Mouse (Mus musculus): Measurements from ENCODE around the gene Ptprn2.

The Ptprn2 gene

DNA sequence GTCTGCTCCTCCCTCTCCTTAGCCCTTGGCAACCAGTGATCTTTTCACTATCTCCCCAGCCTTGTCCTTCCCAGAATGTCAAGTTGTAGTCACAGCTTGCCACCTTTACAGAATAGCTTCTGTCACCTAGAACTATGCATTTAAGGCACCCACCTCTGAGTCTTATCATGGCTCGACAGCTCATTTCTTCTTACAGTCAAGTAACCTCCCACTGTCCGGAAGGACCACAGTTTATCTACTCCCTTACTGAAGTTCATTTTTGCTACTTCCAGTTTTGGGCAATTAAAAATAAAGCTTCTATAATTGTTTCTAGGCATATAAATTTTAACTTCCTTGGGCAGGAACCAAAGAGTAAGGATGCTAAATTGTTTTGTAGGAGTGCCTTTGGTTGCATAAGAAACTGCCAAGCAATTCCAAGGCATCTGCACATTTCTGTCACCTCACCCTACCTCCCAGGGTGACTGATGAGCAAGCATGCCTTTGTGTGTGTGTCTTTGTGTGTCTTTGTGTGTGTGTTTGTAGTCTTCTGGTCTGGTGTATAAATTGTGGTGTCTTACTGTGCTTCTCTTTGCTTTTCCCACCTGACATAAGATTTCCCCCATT, 516.1 kb downstream of the Ptprn2 start:
- no peak for DNase-seq (ENCODE audit: low read depth)

DNA sequence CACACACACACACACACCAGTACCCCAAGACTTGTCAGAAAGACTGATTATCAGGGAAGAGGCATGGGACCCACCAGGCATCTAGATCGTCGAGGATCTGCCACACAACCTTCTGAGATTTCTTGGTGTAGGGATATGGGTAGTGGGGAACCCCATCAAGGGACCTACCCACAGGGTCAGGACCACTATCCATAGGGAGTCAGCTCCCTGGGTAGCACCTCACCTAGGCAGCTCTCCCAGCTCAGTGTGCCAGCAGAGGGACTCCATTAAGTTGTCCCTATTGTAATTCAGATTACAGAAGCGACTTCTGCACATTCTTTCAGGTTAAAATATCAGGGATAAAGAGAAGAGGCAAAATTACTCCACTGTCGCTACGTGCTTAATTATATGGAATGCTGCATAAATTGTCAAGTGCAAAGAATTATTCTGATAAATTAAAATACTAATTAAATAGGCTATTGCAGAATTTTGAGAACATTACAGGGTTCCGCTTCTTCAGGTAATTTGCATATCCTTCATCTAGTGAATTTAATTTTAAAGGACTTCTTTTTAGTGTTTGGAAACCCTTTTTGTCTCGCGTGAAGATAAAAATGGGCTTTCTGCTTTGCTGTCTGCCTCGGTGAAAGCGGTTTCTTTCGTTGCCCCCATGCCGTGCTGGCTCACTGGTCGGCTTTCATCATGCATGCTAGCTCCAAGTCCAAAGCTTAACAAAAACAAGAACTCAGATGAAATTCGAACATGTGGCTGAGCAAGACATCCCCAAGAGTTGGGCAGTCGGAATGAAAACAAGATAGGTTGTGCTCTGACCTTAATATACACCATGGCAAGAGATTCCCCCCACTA, 531.5 kb downstream of the Ptprn2 start:
- DNase-seq (ENCODE audit: low read depth) = no peak

DNA sequence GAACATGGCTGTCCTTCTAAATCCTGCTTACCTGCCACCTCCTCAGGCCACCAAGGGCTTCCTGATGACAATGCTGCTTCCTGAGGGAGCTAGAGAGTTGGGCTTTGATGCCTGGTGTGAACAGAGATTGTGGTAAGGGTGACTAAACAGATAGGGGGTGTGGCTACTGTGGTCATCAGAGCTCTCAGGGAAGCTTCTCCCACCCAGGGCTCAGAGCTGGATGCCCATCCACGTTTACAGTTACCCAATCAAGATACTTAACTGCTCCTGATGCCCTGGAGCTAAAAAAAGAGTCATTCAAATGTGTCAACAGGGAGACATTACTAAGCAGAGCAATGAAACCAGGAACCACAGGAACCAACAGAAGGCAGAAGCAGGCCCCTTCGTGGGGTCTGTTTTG, 532.4 kb downstream of the Ptprn2 start:
- DNase-seq (ENCODE audit: low read depth) = no peak

DNA sequence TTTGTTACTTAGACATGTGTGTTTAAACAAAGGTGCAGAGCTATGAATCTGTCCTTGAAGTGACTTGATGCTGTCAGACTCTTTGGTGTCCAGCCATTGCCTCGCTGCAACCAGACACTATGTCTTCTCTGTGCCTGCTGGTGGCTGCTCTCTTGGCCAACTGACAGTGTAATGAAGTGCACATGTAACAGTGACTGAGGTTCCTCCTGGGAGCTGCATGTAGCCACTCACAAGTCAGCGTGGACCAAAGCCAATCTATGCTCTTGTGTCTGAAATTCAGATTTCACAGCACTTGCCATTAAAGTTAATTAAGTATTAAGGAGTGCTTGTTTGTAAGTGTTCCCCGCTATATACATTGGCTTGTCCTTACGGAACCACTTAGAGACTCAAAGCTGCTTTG, 537.7 kb downstream of the Ptprn2 start:
- DNase-seq (ENCODE audit: low read depth) = no peak

DNA sequence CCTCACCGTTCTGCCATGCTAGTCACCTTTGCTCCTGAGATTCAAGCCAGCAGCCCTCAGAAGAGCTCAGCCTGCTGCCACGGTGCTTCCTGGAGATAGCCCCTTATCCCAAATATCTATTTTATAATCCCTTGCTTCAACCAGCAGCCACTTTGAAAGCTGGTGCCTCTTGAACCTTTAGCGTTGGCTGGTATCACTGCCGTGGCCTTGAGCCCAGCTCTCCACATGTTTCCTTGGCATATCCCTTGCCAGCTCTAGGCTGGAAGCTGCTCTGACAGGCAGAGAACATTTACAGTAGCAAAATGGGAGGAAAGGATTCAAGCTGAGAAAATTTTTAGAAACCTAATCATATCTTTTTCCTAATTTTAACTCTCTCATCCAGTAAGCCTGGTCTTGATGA, 539.4 kb downstream of the Ptprn2 start:
- no peak for DNase-seq (ENCODE audit: low read depth)

DNA sequence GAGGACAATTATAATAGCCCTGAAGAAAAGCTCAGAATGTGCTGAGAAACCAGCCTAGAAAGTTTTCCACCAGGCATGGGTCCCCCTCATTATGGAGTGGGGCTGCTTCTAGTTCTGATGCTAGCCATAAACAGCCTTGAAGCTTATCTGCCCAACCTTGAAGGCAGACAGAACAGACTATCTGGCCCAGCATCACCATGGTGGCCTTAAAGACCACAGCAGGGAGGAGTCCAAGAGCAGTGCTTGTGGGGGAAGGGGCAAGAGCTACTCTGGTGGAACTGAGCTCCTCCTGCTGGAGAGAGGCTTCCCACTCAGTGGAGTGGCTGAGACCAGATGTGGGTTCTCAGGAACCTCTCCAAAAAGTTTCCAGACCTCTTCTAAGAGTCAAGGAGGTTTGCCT, 540.2 kb downstream of the Ptprn2 start:
- DNase-seq (ENCODE audit: low read depth) = no peak

DNA sequence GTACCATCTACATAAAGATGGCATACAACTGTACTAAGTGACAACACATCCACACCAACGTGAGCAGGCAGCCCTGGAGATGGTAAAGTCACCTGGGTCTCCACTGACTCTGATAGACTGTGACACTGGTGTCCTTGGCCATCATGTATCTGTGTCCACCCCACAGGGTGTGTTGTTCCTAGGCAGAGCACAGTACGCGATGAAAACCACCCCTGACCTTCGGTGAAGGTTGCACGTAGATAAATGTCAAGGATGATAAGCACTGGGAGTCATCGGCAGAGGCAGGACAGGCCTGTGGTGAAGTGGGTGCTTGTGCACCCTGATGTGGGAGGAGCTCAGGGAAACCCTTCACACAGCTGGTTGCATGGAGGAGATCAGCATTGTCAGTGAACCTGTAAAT, 541.8 kb downstream of the Ptprn2 start:
- no peak for DNase-seq (ENCODE audit: low read depth)

DNA sequence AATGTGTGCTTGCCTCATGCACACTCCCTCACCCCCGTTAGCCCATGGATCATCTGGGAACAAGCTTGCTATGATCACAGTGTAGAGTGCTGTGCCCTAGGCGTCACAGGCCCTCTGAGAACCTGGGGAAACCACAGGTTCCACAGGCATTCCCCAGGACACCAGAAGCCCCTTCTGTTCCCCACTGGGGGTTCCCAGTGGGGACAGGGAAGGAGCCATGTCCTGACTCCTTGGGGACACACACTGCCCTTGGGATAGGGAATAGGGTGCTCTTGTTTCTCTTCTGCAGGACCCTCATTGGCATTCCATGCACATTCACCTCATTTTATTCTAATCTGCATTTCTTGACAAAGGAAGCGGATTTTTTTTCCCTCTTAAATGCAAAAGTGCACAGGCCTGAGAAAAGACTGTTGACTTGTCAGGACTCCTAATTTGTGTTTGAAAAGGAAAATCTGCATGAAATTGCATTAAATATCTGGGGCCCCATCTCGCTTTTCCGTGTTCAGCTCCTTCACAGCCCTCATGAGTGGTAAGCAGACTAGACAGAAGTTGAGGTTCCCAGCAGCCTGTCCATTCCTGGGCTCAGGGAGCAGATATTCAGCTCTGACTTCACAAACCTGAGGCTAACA, 542.9 kb downstream of the Ptprn2 start:
- no peak for DNase-seq (ENCODE audit: low read depth)

DNA sequence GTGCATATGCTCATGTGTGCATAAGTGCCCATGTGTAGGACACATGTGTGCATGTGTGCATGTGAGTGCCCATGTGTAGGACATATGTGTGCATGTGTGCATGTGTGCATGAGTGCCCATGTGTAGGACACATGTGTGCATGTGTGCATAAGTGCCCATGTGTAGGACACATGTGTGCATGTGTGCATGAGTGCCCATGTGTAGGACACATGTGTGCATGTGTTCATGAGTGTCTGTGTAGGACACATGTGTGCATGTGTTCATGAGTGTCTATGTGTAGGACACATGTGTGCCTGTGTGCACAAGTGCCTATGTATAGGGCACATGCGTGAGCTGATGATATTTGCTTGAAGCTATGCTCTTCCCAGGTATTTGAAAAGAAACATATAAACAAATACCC, 547.7 kb downstream of the Ptprn2 start:
- no peak for DNase-seq (ENCODE audit: low read depth)

DNA sequence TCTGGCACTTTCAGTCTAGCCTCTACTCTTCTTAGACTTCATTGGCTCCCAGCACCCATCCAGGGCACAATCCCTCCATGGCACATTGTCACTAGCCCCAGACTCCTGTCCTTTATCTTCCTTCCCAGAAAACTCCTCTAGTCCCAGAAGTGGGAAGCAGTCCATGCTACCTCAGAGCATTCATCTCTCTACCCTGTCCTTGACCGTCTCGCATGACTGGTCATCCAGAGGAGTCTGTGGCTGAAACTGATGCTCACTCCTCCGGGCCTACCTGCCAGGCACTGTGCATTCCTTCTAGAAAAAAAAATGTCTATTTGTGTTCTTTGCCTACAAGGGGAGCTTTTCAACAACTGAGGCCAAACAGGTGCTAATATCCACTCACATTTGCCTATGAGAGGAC, 549.0 kb downstream of the Ptprn2 start:
- no peak for DNase-seq (ENCODE audit: low read depth)

DNA sequence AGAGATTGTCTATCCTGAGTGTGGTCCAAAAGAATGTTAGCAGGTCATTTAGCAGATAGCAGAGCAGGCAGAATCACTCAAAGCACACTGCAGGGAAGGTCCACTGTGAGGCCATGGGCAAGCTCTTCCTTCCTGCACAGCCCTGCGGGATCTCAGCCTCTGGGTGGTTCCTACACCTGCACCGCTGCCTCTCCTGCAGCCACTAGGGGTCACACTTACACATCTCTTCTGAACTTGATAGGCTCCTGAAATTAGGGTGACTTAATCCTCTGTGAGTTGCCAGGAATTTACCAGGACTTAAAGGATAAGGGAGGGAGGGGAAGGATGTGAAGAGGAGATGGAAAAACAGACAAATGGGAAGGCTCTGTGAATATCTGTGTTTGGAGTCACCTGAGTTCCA, 549.7 kb downstream of the Ptprn2 start:
- DNase-seq (ENCODE audit: low read depth) = no peak

DNA sequence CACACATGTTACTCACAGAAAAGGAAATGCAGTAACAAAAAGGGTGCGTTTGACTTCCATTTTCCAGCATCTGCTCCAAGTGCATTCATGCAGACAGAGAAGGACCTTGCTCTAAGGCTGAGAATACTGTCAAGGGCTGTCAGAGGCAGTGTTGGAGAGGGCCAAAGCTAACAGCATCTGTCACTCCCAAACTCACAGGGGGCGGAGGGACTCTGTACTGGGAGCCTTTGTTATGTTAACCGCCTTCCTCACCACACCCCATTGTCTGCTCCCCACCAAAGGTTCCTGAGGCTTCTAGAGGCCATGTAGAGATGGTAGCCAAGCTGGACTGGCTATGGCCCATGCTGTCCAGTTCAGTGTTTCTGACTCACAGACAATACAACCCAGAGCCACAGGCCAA, 553.9 kb downstream of the Ptprn2 start:
- DNase-seq (ENCODE audit: low read depth) = no peak

DNA sequence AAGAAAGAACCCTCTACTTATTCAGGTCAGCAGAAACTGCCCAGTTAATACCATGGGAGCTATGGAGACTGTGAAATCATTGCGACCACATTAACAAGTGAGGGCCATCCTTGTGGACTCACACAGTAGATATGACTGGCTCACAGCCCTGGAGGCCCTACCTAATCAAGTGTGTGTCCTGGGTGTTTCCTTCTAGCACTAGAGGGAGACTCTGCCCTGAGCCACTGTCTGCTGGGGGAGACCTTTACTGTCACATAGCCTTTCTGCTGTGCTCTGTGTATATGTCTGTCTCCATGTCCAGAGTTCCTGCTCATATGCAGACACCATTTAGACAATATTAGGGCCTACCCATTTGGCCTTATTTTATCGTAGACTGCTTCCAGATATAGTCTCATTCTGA, 555.9 kb downstream of the Ptprn2 start:
- no peak for DNase-seq (ENCODE audit: low read depth)

DNA sequence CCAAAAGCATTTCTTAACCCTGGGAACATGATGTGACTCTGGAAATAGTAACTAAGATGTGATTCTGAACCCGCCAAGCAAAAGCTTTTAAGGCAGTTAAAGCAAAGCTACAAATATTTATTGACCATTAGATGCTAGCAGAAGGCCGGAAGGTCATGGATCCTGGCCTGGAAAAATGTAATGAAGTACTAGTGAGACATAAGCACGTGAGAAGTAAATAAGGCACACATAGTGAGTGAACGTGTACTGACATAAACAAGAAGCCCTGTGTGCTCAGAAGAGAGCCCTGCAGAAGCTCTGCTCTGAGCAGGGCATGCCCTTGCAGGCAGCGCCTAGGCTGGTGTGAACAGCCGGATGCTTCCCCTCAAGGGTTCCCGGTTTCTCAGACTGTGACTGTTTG, 557.2 kb downstream of the Ptprn2 start:
- no peak for DNase-seq (ENCODE audit: low read depth)

DNA sequence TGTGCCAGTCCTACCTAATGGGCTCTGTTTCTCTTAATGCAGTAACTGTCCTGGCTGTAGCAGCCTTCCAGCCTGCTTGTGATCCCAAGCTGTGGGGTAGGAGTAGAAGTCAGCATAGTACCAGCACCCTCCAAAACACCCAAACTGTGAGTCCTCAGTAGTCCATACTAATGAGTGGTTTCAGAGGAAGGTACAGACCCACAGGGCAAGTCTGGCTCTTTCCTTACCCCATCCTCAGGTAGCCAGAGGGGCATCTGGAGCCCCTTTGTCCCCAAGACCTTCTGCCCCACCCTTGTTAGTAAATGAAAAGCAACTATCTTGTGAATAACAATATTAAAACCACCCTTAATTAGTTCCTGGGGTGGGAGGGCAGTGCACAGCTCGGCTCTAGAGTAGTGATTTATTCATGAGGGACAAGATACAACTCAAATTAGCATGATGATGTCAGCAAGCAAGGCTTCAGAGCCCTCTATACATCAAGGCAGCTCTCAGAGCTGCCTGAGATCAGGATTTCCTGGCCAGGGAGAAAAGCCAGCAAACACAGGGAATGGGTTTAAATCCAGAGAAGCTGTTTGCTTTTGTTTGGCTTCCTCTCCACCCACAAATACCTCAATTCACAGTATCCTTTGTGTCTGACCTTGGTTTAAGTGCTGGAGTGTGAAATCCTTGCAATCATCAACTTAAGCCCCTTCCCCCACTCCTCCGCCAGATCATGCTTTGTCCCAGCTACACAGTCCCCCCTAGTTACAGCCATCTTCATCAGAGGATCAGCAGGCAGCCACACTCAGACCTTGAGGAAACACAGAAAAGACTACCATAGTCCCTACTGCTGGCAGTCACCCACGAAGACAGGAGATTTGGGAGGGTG, 562.1 kb downstream of the Ptprn2 start:
- no peak for DNase-seq (ENCODE audit: low read depth)

DNA sequence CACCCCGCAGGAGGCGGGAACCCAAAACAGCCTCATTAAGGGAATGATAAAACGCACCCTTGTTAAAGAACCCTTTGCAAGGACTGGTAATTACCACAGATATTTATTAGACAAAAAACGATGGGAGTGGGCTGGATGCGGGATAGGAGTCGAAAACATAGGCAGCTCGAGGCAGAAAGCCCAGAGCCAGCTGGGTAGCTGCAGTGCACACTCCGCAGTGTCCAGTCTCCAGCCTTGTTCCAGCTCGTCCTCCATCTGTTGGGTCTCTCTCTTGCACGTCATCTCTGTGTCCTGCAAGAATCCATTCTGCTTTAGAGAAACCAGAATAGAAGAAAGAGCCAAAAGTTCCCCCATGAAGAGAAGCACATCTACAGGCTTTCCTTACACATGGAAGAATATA, 564.3 kb downstream of the Ptprn2 start:
- DNase-seq (ENCODE audit: low read depth) = no peak

DNA sequence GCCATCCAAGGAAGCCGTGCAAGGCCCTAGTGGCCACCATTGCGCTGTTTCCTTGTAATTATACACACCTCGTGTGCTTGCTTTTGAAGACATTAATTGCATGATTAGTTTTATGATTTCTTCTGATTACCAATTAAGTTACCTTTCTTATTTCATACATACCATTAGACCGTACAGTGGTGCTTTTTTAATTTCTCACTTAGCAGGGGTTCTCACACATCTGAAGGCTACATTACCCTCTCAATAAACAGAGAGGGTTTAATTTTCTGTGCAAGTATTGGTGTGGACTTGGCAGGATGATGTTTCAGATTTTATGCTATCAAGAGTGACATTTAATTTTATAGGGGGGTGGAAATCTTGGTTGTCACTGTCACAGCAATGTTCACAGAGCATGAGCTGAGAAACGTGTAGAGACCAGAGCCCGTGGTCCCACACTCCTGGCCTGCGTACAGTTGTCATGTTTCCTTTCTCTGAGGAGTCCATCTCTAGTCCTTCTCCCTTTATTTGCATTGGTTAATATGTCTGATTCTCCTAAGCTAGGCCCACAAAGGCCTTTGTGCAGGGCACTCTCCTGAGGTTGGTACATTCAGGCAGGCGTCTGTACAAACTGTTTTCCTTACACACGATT, 567.8 kb downstream of the Ptprn2 start:
- no peak for DNase-seq (ENCODE audit: low read depth)

DNA sequence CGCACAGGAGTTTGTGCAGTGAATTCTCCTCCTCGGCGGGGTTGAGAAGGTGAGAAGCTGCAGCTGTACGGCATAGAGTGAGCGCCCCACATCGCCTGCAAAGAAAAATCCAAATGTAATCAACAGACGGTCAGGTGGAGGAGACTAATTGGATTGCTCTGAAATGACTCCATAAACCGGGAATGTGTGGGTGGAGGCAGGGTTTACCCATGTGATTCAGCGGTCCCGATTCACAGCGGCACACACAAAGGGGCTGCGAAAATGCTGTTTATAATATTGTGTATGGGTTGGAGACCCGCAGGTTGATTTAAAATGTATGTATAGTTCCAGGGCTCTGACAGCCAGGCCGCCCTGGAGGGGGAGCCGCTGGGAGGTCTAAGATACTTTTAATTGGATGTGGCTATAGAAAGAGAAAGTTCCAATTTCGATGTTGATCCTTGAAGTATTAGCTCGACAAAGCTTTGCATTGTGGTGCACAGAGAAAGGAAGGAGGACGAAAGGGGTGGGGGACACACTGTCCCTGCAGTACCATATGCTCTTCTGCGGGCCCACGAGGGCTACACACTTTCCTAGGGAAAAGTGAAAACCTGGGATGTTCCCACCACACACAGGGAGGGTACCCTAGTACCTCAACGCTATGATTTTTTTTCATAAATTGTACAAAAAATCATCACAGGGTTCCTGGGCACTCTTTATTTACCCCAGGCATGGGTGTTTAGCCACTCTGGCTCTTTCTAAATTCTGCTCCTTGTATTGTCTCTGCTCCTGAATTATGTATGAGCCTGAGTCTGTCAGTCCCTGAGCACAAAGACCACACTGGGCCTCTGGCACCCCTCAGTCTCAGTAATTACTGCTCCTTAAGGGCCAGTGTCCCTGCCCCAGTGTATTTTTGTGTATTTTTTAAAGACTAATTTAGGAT, 568.6 kb downstream of the Ptprn2 start:
- no peak for DNase-seq (ENCODE audit: low read depth)

DNA sequence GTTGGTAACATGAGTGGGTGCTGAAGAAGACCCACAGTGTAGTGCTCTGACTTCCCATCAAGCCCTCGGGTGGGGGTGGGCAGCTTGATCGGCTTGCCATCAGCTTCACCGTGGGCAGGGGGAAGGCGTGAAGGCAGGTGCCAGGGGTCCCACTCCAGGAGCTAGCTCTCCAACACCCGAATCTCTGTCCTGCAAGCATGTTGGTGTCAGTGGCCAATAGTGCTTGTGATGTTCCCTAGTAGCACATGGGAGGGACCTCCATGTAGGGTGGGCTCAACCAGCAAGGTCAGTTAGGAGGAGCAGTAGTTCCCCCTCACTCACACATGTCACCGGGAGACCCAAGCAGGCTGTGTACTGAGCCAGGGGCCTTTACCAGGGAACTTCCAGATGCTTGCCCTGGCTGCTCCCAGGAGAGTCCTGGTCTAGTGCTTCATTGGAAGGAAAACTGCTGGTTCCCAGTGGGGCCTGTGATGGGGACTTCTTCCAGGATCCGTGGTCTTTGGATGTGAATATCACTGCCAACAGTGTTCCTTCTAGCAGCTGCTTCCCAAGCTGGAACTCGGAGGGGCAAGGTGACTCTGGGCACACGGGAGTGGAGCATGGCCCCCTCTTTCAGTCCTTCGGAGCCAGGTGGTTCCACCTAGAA, 569.5 kb downstream of the Ptprn2 start:
- no peak for DNase-seq (ENCODE audit: low read depth)

DNA sequence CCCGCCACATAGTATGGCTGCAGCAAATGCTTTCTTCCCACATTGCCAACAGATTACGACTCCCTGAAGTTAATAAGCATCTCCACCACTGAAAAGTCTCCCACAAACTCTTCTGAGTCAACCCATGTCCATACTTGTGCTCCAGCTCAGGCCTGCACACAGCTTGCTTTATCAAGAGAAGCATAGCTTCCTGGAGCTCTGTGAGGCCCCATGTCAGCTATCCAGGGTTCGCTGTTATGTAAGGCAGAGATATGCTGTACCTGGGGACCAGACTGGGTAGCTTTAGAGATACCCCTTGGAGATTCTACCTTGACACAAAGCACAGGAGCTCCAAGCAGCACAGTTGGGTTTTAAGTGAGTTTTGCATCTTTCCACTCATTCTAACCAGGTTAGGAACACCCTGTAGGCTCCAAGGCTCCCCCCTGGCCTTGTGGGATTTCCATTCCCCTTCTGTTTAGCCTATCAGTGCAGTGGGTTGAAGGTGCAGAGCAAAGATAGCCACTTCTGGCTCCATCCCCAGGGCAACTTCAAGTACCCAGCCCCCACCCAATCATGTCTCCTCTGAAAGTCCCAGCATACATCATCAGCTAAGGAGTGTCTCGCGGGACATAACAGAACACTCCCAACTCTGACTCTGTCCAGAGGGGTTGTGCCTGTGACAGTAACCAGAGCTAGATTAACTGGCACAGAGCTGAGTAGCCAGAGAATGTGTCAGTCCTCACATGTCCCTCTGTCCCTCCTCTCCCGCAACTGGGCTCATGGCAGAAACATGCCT, 572.9 kb downstream of the Ptprn2 start:
- DNase-seq (ENCODE audit: low read depth) = no peak
